Mouse (Mus musculus) E14TG2a.4 (cell line): Measurements from ENCODE around the gene Upb1.

Experiments used
- CTCF ChIP-seq: conservative IDR thresholded peaks from 2 replicates; pipeline ENCODE4 v1.5.1; 2014; ENCODE audit warnings: low read length
- NANOG ChIP-seq: IDR thresholded peaks from 2 replicates; pipeline ENCODE4 v1.6.1; 2014; ENCODE audit warnings: borderline replicate concordance, low read length, mixed read lengths
- POU5F1 ChIP-seq: IDR thresholded peaks from 2 replicates; pipeline ENCODE4 v1.6.1; 2014; ENCODE audit warnings: low read length, borderline replicate concordance

DNA sequence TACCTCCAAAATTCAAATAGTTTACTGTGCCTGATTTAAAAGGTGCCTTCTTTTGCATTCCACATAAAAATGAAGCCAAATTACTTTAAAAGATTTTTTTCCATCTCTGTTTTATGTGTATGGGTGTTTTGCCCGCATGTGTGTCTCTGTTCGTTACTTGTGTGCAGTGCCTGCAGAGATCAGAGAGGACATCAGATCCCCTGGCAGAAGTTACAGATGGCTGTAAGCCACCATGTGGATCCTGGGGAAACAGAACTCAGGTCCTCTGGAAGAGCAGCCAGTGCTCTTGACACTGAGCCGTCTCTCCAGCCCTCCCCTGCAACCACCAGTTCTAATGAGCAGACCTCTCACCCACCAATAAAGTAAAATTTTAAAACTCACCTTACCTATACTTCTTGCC is 61.8 kb downstream of the Upb1 start:
- TF ChIP-seq CTCF (no peak), POU5F1 (no peak), NANOG (no peak)
